Mouse (Mus musculus) stomach, embryonic 15.5 days (tissue): Measurements from ENCODE around the gene Heyl. TPM values are rescaled to one million over a fixed set of nuclear protein-coding genes. Genes with fewer than 3 reads are reported as not detected.
A peak's percentile ranks its signal among the peaks of the same experiment; 100 is the strongest.

Experiments used
- ATAC-seq: fragments of 200-750 bp; cut with Nextera tagmentation; 2 replicates; pipeline ENCODE4 v1.8.0; 2017; ENCODE audit warnings: low read depth, moderate number of reproducible peaks, moderate TSS enrichment; ENCODE audit not compliant: insufficient read depth, low FRiP score
- H3K27ac ChIP-seq: fragments of 300-500 bp; sonication (generic); 2 replicates; pipeline ENCODE4 v1.5.1; 2015; ENCODE audit warnings: mild to moderate bottlenecking, inconsistent platforms
- H3K27me3 ChIP-seq: fragments of 300-500 bp; sonication (generic); replicated peaks from 2 replicates; pipeline ENCODE4 v1.6.1; 2015; ENCODE audit warnings: inconsistent platforms
- H3K36me3 ChIP-seq: fragments of 300-500 bp; sonication (generic); 2 replicates; pipeline ENCODE4 v1.6.1; 2015; ENCODE audit warnings: inconsistent platforms
- H3K4me1 ChIP-seq: fragments of 300-500 bp; sonication (generic); 2 replicates; pipeline ENCODE4 v1.6.1; 2015; ENCODE audit warnings: inconsistent platforms
- H3K4me2 ChIP-seq: fragments of 300-500 bp; sonication (generic); 2 replicates; pipeline ENCODE4 v1.6.1; 2015; ENCODE audit warnings: mild to moderate bottlenecking, inconsistent platforms
- H3K4me3 ChIP-seq: fragments of 300-500 bp; sonication (generic); replicated peaks from 2 replicates; pipeline ENCODE4 v1.5.1; 2015; ENCODE audit warnings: inconsistent platforms
- H3K9ac ChIP-seq: fragments of 300-500 bp; sonication (generic); 2 replicates; pipeline ENCODE4 v1.6.1; 2015; ENCODE audit warnings: inconsistent platforms
- H3K9me3 ChIP-seq: fragments of 300-500 bp; sonication (generic); 2 replicates; pipeline ENCODE4 v1.6.1; 2016; ENCODE audit warnings: inconsistent platforms
- WGBS: fragments of 180-500 bp; shearing (Covaris S2); methylation state at CpG from one replicate; pipeline ENCODE4 v1.1.7; 2015; 5-methylcytosine and 5-hydroxymethylcytosine counted together
- polyA plus RNA-seq: library from polyadenylated mRNA; unstranded; fragments of >200 nt; fragmentation: Nextera tagmentation; extraction: Ambion mirVana; gene quantifications from 2 replicates; pipeline ENCODE4 v1.2.1, GENCODE M21; 2015

The Heyl gene
- polyA plus RNA-seq, 1 experiment from 2014 or later = 14.1 TPM

DNA sequence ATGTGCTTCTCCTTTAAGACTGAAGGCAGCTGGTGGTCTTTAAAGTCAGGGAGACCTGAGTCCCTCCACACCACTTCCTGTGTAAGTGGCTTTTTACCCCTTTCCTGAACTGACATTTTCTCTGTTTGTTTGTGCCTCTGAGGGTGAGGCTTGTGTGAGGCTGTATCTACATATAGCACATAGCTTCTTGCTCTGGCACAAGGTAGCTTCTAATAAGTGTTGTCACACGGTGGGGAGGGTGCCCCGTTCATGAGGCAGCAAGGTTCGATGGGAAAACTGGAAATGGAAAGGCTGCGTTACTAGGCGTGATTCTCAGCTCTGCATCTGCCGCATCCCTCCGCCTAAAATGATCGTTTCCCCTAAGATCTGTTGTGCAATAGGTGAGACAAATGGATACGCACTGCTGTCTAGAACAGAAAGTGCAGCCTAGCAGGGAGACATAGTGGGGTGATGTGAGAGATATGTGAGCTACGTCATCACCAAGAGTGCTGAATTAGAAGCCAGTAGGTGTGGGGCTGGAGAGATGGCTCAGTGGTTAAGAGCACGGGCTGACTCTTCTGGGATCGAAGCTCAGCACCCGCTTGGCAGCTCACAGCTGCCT lies 3.2 kb downstream of the Heyl start:
- no peaks in the 10 kb centered on the region for H3K9me3 ChIP-seq
- no peak overlapping the region for H3K4me3 ChIP-seq
- H3K4me1 ChIP-seq = peaks cover 22% of the 10 kb centered on the region
- 77% methylated on average over 13 of the region's 13 CpGs for WGBS
- H3K36me3 ChIP-seq = no peaks in the 10 kb centered on the region
- no peak overlapping the region for H3K27ac ChIP-seq
- peaks cover 6% of the 10 kb centered on the region; the same call in 1 of the 2 replicates for H3K27me3 ChIP-seq
- H3K9ac ChIP-seq = no peak overlapping the region
- H3K4me2 ChIP-seq = peak overlapping the region; percentile 17; the same call in 1 of the 2 replicates
- ATAC-seq = no peak

DNA sequence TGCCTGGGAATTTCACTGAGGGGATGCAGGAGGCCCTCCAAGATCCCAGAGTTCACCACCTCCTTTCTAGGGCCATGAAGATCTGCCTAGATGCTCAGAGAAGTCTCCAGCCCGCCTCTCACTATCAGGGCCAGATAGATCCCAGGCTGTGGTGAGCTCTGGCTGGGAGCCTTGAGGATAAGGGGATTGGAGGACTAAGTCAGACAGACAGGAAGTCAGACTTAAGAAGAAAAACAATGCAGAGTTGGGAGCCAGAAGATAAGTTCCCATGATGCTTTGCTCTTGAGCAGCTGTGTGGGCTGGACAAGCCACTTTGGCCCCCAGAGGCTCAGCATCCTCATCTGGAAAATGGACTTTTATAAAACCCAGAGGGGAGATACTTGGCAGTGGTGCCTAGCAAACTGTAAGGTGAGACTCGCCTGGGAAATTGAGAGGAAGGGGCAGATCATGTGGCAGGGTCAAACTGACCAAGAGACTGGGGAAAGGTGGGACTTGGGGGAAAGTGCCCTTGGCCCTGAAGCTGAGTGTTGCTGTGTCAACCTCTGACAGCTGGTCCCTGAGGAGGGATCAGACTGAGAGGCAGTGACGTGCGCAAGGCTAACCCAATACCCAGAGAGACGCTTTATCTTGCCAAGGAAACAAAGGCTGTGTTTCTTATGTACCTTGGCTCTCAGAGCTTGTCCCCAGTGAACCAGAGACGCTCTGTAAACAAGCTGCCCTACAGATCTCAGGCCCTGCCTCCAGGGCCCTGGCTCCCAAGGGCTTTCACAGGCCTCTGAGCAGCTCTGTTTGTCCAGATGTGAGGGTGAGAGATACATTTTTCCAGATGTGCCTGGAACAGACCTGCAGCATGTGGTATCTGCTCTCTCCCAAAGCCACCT lies 4.3 kb downstream of the Heyl start:
- ATAC-seq = peak; percentile 25; the same call in 1 of the 2 replicates
- no peaks in the 10 kb centered on the region for H3K9me3 ChIP-seq
- no peak overlapping the region for H3K9ac ChIP-seq
- H3K4me2 ChIP-seq = no peak overlapping the region
- peaks cover 6% of the 10 kb centered on the region; the same call in 1 of the 2 replicates for H3K27me3 ChIP-seq
- peaks cover 22% of the 10 kb centered on the region for H3K4me1 ChIP-seq
- WGBS = 60% methylated on average over 6 of the region's 6 CpGs
- no peaks in the 10 kb centered on the region for H3K36me3 ChIP-seq
- peak overlapping the region; percentile 62; the same call in 1 of the 2 replicates for H3K27ac ChIP-seq
- H3K4me3 ChIP-seq = no peak overlapping the region

DNA sequence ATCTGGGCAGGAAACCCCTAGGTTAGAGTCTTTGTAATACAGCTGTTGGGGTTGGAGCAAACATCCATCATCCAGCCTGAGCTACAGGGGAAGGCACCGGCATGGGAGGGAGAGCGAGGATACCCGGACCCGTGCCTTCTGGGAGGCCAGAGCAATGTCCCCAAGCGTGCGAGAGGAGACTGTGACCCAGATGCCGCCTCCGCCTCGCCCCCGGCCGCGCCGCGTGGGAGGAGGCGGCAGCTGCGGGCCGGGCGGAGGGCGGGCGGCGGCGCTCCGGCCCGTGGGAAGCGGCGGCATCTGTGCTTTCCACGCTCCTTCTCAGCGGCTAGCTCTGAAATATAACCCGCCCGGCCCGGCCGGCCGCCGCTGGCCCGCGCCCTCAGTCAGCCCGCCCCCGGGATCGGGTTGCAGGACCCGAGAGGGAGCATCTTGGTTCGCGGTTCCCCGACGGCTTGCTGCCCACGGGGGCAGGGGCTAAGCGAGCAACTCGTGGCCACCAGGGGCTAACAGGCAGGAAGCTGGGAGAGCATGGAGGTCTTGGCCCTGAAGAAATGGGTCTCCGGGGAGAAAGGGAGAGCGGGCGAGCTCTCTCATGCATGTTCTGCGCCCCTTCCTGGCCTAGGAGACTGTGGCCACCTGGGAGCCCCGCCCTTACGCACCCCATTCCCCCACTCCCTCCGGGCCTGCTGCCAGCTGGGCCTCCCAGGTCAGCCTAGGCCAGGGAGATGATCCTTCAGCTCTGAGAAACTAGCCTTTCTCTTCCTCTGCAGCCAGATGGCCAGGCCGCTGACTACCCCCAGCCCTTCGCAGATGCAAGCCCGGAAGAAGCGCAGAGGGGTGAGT lies 6.2 kb downstream of the Heyl start:
- Histone ChIP-seq H3K4me3 (peak overlapping the region; percentile 30), H3K9ac (0 out of 2 replicates have a peak overlapping the region, but pooled peaks have one; percentile 2), H3K36me3 (no peaks in the 10 kb centered on the region), H3K4me2 (peak overlapping the region; percentile 72), H3K27me3 (0 out of 2 replicates have a peak, but pooled peaks cover 6% of the 10 kb centered on the region), H3K4me1 (peaks cover 20% of the 10 kb centered on the region; the same call in 1 of the 2 replicates), H3K27ac (peak overlapping the region; percentile 82), H3K9me3 (no peaks in the 10 kb centered on the region)
- ATAC-seq = peak; percentile 63
- WGBS = 9% methylated on average over 53 of the region's 58 CpGs

DNA sequence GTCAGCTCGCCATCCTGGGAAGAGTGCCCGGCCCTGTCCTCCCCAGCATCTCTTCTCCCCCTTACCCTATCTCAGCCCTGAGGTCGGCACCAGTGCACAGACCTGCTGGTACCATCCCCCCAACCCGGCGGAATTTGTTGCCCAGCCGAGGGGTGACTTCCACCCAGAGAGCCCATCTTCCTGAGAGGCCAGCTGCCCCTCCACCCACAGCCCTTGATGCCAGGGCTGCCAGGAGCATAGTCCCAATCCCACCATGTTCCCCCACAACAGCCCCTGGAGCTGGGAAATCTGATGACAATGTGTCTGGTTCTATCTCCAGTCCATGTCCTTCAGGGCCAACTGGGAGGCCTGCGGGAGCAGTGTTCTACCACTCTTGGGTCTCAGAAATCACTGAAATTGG lies 12.9 kb downstream of the Heyl start:
- no peak for ATAC-seq
- Histone ChIP-seq H3K4me2 (no peak overlapping the region), H3K4me3 (no peak overlapping the region), H3K27ac (no peak overlapping the region), H3K36me3 (no peaks in the 10 kb centered on the region), H3K9ac (no peak overlapping the region), H3K9me3 (no peaks in the 10 kb centered on the region), H3K27me3 (no peaks in the 10 kb centered on the region), H3K4me1 (0 out of 2 replicates have a peak, but pooled peaks cover 16% of the 10 kb centered on the region)
- WGBS = 73% methylated on average over 7 of the region's 7 CpGs

DNA sequence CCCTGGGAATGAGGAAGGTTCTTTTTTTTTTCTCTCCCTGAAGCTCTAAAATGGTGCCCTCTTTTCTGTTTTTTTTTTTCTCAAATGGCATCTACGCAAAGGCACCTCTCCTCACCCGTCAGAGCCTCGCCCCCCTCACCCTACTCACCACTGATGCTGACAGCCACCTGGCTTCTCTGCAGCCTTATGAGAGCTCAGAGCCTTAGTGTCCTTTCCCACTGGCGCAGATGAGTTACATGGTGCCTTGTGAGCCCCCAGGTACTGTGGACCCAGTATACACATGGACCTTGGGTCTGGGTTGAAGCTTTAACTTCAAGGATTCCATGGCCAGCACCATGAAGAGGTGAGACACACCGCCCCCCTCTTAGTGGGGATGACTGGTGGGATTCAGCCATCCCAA lies 13.3 kb downstream of the Heyl start:
- no peak for ATAC-seq
- WGBS = 91% methylated on average over 5 of the region's 5 CpGs
- no peaks in the 10 kb centered on the region for H3K9me3 ChIP-seq

DNA sequence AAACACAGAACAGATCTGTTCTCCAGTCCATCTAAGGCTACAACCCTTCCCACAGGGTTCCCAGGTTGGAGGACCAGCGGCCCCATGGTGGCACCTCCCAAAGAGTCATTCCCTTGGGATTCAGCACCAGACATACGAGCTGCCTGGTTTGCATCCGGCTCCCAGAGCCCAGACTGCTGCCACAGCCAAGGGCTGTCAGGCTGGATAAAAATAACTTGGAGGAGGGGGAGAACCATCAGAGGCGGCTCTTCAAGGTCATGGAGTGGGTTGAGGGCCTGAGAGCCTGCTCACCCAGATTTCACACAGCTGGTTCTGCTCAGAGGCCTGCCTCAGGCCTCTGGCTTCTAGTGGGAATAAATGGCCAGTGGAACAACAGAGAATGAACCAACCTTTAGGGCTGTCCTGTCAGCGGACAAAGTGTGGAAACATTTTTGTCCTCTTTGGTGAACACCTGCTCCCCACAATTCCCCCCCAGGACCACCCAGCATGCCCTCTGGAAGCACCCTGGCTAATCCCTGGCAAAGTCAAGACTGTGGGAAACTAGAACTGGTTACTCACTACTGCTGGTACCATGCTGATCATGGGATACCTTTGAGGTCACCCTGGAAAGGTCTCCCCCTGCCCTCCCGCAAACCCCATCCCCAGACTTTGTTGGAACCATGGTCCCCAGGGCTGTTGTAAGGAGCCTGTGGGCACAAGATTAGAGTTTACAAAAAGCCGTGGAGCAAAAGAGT lies 14.0 kb downstream of the Heyl start:
- Histone ChIP-seq H3K27me3 (no peaks in the 10 kb centered on the region), H3K4me2 (no peak overlapping the region), H3K36me3 (no peaks in the 10 kb centered on the region), H3K9me3 (no peaks in the 10 kb centered on the region), H3K4me3 (no peak overlapping the region), H3K27ac (peak overlapping the region; percentile 37; the same call in 1 of the 2 replicates), H3K9ac (no peak overlapping the region), H3K4me1 (0 out of 2 replicates have a peak, but pooled peaks cover 21% of the 10 kb centered on the region)
- 48% methylated on average over 7 of the region's 7 CpGs for WGBS
- peak; percentile 74 for ATAC-seq

More for the DNA sequence above, 13.3 kb downstream of the Heyl start:
- H3K4me1 ChIP-seq = 0 out of 2 replicates have a peak, but pooled peaks cover 16% of the 10 kb centered on the region
- H3K9ac ChIP-seq = no peak overlapping the region
- H3K27me3 ChIP-seq = no peaks in the 10 kb centered on the region
- H3K4me3 ChIP-seq = no peak overlapping the region
- no peaks in the 10 kb centered on the region for H3K36me3 ChIP-seq
- peak overlapping the region; percentile 37 for H3K27ac ChIP-seq
- H3K4me2 ChIP-seq = no peak overlapping the region

DNA sequence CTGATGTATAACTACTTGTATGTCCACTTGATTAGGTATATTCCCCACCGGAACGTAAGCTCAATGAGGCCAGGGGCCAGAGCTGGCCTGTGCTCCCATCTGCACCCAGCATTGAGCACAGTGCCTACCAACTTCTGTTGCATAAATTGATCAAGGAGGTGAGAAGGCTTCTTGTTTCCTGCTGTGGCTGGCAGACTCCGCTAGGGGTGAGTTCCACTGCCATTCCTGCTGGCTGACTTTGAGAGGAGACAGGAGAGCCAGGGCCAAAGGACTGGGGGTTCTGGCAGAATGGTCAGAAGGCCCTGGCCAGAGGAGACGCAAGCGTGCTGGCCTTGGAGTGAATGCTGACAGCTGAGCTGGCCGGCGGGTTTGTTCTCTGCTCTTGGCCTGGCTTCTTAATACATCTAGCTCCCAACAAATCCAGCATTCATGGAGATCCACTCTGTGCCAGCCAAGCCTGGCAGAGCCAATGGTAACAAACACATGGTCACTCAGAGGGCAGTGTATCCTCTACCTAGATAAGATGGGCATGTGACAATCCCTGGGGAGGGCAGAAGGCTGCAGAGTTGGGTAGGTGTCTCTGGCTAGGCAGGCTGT lies 15.7 kb downstream of the Heyl start:
- Histone ChIP-seq H3K9me3 (no peaks in the 10 kb centered on the region), H3K9ac (no peak overlapping the region), H3K4me1 (0 out of 2 replicates have a peak, but pooled peaks cover 21% of the 10 kb centered on the region), H3K4me3 (no peak overlapping the region), H3K27ac (no peak overlapping the region), H3K4me2 (no peak overlapping the region), H3K36me3 (no peaks in the 10 kb centered on the region), H3K27me3 (no peaks in the 10 kb centered on the region)
- WGBS = 66% methylated on average over 7 of the region's 7 CpGs
- no peak for ATAC-seq

DNA sequence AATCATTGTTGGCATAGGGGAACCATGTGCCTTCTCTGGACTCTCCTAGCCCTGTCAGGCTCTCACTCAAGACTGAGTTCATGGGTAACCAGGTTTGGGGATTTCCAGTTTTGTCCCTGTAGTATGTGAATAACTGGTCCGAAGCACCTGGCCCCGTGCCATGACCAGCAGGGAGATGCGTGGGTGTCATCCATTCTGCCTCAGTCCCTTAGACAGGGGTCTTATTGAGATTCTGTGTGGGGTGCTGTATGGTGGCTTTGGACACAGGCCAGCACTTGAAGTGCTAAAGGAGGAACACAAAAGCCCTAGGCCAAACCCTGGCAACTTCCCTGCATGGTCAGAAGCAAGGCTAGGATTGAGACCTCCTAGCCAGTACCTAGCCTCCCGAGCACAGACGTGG lies 18.9 kb downstream of the Heyl start:
- Histone ChIP-seq H3K9ac (no peak overlapping the region), H3K27ac (no peak overlapping the region), H3K36me3 (no peaks in the 10 kb centered on the region), H3K4me2 (no peak overlapping the region), H3K4me3 (no peak overlapping the region), H3K4me1 (0 out of 2 replicates have a peak, but pooled peaks cover 14% of the 10 kb centered on the region), H3K27me3 (no peaks in the 10 kb centered on the region), H3K9me3 (no peaks in the 10 kb centered on the region)
- 72% methylated on average over 5 of the region's 5 CpGs for WGBS
- no peak for ATAC-seq

DNA sequence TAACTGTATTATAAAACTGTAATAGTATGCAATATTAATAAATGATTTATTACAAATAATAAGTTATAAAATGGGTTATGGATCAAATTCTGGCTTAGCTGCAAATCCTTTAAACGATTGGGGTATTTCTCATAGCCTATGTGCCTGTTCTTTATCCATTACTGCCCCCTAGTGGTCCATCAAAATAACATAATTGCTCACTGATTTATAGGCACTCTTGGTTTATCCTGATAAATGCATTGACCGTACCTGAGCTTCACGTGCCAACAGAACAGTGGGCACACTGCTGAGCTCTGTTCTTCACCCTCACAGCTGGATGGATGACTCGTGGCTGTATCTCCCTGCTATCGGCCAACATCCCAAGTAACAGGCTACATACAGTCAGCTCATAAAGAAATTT lies 21.3 kb downstream of the Heyl start:
- H3K36me3 ChIP-seq = no peaks in the 10 kb centered on the region
- 15% methylated on average over 5 of the region's 5 CpGs for WGBS
- no peak overlapping the region for H3K4me2 ChIP-seq
- ATAC-seq = no peak; the same call in 1 of the 2 replicates
- H3K27ac ChIP-seq = no peak overlapping the region
- H3K4me1 ChIP-seq = 0 out of 2 replicates have a peak, but pooled peaks cover 4% of the 10 kb centered on the region
- no peaks in the 10 kb centered on the region for H3K9me3 ChIP-seq
- no peak overlapping the region for H3K4me3 ChIP-seq
- no peak overlapping the region for H3K9ac ChIP-seq
- no peaks in the 10 kb centered on the region for H3K27me3 ChIP-seq

DNA sequence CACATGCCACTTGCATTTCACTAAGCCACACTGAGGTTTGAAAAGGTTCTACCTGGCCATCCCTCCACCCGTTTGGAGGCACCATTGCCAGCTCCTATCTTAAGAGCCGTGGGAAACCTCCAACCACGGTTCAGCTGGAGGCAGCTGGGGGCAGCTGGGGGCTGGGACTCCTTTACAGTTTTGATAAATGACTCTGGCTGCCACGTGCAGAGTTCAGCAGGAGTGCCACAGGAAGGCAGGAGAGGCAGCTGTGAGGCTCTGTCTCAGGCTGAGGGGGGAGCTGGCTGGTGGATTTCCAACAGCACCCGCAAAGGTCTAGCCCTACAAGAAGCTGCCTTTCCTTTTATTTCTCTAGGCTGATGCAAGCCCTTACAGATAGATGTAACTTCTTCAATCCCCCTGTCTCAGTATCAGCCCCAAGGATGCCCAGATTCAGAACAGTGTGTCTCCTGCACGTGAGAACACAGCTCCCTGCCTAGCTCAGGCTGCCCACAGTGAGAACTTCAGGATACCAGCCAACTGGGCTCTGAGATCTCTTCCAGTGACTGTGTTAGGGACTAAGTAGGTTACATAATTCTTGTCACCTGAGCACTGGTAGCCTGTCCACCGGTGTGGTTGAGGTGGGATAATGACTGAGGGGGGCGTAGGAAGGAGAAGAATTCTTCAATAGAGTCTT lies 26.9 kb downstream of the Heyl start:
- Histone ChIP-seq H3K4me1 (peaks cover 7% of the 10 kb centered on the region; the same call in 1 of the 2 replicates), H3K27ac (0 out of 2 replicates have a peak overlapping the region, but pooled peaks have one; percentile 32), H3K4me2 (no peak overlapping the region), H3K9ac (no peak overlapping the region), H3K36me3 (no peaks in the 10 kb centered on the region), H3K27me3 (no peaks in the 10 kb centered on the region), H3K4me3 (no peak overlapping the region), H3K9me3 (no peaks in the 10 kb centered on the region)
- ATAC-seq = peak; percentile 90
- 23% methylated on average over 8 of the region's 8 CpGs for WGBS
